Mouse (Mus musculus) heart, postnatal 4 days (tissue): ENCODE measurements around the gene Xpnpep1. TPM values are rescaled to one million over a fixed set of nuclear protein-coding genes. Genes with fewer than 3 reads are reported as not detected.
A peak's percentile ranks its signal among the peaks of the same experiment; 100 is the strongest.

Source experiments
- DNase-seq: peaks from one replicate; pipeline ENCODE4 v3.0.0; 2021
- total RNA-seq, 2 experiments: library from RNA; stranded (reverse); gene quantifications; 2 replicates each; pipeline ENCODE4 v1.2.3; 2021

The Xpnpep1 gene
- 100 to 1,000 TPM; 156 to 158 TPM for total RNA-seq

DNA sequence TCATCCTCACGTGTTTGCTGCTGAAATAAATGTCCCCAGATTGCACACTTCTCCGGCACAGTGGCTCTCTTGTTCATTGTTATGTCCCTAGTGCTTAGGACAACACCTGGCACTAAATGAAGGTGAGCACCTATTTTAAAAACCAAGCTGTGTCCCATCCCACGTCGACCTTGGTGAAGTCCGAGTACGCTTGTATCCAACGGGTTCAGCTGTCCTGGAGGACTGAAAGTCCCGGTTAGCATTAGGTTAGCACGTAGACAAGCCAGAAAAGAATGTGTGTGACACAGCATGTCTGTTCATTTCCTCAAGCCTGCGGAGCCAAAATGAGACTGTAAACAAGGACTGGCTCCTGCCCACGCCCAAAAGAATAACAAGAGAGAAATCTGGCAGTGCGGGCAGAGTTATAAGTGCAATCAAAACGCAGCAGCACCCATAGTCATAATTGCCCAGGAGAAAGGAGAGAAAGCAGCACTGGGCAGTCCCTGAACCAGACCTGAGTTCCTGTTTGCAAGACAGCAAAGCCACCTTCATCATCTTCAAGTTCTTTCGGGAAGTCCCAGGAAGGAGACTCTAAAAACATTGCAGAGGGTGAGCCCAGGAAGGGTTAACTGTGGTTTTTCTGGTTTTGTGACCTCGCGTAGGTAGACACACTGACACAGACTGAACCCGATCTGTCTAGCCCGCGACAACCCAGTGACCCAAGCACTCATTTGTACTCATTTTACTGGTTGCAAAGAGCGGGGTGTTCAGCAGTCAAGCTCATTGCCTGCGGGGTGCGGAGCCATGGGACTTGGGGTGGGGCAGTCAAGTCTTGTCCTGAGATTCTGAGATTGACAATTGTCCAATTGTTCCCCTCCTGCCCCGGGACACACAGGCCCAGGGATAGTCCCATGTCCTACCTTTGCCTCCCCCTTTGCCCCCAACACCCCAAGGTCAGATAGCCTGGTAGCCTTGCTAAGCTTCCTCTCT lies at the start of gene Xpnpep1:
Gene Xpnpep1 (minus strand): TSS at position 51 of the 969 bp plus-strand sequence.
- DNase-seq: no peak

DNA sequence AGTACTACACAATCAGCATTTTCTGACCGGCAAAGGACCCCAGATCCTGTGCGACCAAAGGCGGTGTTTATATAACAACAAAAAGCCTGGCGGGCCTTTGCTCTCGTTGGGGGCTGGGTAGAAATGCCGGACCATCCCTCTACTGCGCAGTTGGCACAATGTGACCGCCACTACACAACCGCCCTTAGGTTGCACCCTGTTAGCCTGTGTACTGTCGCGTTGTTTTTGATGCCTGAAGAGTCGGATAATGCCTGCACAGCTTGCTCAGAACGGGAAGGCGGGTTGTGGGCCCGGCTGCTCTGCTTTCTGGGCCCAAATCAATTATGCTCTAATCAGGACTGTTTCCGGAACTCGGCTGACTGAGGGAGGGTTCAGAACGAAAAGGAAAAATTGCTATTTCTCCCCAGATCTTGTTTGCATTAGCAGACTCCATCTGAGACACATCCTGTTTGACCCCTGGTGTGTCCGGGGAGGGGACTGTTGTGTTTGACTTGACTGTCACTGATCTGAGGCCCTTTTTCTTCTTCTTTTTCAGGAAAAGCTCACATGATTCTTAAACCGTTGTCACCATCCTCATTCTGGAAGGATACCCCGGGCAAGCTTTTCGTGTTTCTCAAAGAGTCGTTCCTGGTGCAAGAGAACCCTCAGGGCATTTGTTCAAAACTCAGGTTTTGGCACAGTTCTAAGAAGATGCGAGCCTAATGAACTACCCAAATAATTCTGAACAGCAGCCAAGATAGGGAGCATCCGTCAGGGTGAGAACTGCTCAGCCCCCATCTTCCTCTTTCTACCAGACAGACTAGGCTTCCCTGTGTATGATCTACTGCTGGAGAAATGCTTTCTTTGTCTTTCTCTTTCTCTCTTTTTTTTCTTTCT lies 47.5 kb upstream of the Xpnpep1 start:
- peak; percentile 36 for DNase-seq

DNA sequence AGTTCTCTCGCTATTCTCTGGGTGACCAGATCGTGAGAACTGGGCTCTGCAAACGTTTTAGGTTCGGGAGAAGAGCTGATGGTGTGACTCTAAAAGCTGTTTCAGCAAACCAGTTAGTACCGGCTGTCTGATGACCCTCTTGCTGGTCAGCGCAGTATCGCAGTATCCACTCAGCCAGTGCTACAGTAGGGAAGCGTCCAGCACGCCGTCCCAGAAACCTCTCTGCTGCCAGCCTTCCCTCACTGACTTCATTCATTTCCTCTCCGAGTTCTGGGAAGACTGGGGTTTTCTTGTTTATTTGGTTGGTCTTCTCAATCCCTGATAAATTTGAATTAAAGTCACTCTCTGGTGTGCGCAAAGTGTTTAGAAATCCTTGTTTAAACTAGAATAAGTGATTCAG lies 46.8 kb upstream of the Xpnpep1 start:
- DNase-seq: peak; percentile 43

DNA sequence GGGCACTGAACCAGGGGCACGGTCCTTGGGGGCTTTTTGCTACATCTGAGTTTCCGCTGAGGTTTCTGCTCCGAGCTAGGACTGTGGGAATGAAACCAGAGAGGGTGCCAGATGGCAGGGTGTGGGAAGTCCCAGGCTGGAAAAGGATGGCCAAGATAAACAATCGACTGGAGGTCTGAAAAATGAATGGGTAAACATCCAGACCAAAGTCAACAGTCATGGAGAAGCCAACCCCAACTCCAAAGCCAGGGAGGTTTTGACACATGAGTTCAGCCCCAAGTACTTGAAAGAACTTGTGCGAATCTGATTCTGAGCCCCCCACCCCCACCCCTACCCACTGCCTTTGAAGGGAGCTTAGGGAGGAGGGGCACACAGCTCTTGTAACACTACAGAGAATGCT lies 44.7 kb upstream of the Xpnpep1 start:
- peak; percentile 51 for DNase-seq

DNA sequence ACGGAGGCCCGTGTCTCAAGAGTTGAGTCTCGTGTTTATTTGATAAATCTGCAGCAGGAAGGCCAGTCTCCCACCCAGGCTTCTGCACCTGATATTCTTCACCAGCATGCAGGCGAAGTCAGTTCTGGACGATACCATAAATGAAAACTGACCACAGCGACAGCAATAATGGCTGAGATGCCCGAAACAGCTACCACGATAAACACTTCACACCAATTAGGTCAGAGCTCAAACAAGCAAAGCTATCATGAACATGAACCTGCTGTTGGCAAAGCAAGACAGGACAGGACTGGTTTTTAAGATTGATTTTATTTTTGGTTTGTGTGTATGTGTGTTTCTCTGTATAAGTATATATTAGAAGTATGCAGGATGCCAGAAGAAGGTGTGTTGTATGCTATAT lies 42.8 kb upstream of the Xpnpep1 start:
- no peak for DNase-seq

DNA sequence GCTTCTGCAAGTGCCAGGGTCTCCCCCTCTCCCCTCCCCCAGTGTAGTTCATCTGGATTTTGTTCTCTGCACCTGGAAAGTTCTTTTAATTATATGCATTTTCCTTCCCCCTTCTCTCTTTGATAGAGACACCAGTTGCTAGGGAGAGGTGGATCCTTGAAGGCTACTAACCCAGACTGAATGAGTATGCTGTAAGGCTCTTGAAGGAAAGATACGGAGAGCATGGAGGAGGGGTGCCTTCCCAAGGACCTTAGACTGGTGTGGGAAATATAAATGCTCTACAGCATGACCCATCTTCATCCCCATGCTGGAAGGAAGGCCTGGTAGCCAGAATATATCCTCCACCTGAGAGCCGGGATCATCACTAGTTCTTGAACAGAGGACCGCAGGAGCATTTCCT lies 41.3 kb upstream of the Xpnpep1 start:
- DNase-seq: no peak

DNA sequence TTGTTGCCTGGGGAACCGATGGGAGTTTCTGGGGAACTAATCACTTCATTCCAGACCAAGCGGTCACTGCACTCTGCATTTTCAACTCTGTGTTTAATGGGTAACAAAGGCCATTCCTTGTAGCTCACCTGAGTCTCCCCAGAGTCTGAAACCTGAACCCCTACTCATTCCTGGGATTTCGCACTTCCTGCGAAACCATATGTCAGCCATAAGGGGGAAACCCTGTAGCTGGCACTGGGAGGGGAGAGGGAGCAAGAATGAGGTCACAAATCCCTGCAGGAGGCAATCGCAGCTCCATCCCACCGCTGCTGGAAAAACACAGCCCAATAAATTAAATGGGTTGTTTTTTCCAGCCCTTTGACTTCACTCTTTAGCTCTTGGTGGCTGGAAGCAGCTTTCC lies 40.9 kb upstream of the Xpnpep1 start:
- DNase-seq: no peak

DNA sequence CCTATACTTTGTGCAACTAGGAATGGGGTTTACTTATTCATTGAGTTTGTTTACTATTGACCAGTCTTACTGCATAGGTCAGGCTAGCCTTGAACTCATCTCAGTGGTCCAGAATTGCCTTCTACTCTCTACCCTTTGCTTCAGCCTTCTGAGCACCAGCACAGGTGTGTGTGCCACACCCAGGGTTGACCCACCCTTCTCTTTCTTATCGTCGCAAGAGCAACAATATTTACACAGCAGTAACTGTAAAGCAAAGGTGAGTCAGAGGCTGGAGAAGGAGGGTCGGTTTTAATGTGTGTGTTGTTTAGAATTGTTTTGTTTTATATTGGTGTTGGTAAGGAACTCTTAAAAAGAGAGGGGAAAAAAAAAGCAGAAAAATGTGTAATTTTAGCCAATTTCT lies 40.5 kb upstream of the Xpnpep1 start:
- no peak for DNase-seq

DNA sequence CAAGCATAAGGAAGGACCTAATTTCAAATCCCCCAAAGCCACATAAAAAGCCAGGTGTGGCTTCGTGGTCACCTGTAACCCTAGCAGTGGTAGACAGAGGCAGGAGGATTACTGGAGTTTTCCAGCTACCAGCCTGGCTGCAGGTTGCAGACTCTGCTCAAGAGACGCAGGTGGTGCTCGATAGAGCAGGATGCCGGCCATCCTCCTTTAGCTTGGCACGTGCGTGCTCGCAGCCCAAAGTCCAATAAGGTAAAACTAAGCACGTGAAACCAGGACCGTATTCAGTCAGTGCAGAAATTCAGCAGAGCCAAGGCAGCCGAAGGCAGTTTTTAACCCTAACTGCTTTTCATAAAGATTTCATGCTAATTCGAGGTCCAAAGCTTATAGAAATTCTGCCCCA lies 40.0 kb upstream of the Xpnpep1 start:
- no peak for DNase-seq

DNA sequence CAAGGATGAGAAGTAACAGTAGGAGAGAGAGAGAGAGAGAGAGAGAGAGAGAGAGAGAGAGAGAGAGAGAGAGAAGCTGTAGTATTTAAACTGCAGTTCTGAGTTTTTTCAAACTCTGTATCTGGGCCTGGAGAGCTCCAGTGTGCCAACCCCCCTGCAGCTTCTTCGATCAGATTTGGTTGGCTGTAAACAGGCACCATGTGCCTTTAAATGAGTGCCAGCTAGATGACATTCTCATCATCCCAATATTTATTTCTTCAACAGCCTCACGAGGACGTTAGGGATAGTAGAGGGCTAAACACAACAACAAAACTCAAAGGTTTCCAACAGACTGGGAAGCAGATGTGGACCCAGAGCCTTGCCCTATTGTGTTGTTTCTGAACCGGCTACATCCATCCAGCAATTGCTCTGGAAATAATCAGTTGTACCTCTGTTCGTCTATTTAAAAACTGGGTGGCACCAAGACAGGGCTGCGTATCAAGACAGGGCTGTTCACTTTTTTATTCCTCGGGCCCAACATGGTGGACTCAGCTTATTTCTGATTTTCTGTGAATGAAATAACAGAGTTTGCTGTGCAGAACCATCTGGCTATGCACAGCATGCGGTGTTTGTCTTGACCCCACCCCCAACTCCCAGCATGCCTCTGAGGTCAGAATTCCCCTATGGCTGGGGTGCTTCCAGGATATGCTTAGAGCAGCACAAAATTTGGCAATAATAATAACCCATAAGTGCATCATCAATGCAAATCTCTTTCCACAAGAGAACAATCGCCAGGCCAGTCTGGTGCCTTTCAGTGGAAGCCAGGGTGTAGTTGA lies 38.5 kb upstream of the Xpnpep1 start:
- no peak for DNase-seq

DNA sequence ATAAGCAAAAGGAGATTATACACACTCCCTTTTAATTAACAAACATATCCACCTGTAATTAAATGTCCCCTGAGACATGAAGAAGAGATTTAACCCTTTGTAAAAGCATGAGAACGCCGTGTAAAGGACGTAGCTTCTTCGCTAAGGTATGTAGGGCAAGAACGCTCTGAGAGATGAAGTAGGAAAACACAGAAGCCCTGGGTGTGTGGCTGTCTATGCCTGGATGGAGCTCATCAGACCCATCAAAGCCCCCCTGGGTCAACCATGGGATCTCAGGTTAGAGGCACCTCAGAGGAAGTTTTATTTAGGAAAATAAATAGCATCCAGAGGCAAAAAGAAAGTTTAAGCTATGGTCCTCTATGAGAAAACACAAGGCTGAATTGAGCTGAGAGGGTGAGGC lies 37.3 kb upstream of the Xpnpep1 start:
- no peak for DNase-seq

DNA sequence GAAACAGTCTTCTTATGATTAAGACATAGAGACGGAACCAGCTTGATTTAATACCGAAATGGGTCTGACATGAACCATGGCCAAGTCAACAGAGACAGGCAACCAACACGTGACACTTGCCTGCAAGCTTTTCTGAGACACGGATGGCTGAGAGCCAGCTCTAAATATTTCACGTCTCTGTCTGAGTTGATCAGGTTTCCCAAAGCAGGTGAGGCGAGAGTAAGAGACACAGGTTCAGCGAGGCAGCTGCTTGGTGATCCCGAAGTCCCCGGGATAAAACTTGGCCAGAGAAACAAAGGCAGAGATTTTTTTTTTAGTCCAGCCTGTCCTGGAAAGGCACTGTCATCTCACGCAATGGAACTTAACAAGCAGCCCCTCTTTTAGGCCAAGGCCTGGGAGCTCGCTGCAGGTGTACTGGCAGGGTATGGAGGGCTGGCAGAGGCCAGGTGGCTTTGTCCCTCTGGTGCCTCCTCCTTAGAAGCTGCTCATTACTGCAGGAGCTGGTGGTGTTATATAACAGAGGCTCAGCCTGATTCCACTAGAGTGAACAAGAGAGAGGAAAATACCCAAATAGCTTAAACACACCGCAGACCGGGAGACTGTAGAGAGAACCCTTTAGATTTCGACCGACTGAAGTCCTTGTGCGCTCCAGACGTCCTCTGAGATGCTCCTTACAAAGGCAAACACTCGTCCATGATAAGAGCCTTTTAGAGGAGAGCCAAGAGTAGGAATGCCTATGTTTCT lies 36.4 kb upstream of the Xpnpep1 start:
- DNase-seq: peak; percentile 42

DNA sequence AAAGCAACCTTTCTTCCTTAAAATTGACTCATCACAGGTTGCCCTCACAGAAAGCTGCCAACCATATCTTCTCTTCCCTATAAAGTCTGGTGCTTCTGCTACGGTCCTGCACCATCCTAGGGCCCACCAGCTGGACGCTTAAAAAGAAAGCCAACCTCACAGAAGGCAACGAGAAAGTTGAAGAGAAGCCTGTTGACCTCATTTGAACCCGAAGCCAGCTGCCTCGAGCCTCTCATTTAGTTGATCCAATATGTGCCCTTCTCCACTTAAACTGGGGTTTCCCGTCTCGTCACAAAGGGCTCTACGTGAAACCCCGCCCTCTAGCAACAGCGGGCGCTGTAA lies 35.9 kb upstream of the Xpnpep1 start:
- DNase-seq: no peak

DNA sequence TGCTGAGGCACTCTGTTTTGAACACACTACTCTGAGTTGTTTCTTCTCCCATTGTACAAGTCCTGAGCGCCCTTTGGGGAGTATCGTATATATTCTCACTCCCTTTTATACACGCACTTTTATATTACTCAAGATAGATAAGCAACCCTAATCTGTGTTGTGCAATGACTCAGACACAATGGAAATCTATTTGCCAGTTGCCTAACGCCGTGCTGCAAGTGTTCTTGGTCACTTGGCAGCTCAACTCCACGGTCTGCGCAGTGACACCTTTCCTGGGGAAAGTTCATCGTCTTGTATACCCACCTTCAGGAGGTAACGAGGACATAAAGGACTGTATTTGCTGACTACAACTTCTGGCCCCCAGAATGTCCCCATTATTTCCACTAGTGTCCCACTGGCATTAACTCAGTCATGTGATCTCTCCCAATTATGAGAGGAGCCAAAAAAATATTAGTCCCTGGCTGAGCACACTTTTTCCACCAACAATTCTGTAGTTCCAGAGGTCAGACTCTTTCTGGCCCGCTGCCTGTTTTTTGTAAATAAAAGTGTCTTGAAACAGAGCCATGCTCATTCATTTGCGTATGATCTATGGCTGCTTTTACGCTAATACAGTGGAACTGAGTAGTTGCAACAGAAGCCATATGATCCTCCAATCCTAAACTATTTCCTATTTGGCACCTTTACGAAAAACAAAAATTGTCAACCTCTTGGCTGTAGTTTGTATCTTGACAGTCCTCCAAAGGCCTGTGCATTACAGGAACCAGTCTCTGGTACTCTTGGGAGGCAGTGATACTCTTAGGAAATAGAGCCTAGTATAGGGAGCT lies 35.1 kb upstream of the Xpnpep1 start:
- DNase-seq: peak; percentile 55

DNA sequence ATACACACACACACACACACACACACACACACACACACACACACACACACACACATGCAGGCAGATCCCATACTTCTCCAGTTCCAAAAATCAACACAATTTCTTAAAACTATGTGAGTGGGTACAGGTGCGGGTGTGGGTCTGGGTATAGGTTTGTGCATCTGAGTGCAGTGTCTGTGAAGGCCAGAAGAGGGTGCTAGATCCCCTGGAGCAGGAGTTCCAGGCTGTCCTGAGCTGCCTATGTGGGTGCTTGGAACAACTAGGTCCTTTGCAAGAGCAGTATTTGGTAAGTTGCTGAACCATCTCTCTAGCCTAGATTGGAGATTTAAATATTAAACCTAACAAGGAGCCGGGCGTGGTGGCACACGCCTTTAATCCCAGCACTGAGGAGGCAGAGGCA lies 33.5 kb upstream of the Xpnpep1 start:
- no peak for DNase-seq

DNA sequence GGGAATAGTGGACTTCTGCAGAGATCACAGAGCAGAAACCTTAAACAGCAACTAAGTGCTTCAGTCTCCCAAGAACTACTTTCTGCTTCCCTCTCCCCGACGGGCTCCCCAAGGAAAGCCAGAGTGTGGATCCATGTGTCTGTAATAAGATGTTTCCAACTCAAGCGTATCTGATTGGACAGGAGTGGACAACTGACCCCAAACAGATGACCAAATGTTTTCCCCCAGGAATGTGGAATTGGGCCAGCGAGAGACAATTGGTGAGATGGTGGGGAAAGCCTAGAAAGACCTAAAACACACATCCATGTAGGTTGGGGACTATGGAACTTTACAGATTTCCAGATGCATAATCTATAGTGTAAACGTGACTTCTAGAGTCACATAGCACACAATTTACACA lies 32.4 kb upstream of the Xpnpep1 start:
- DNase-seq: no peak

DNA sequence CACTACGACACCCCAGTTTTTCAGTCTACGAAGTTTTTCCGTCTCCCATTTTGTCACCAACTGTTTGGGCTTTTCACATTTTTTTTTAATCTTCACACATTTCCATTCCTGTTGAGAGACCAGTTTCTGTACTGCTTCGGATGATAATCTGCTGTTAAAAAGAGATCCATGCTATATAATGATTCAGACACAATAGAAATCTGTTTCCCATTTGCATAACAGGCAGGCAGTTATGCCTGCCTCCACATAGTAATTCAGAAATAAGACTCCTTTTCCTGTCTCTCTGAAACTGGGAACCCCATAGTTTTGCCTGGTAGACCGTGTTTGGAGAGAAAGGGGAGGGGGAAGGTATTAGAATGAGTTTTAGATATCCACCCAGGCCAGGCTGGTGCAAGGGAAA lies 31.6 kb upstream of the Xpnpep1 start:
- no peak for DNase-seq

DNA sequence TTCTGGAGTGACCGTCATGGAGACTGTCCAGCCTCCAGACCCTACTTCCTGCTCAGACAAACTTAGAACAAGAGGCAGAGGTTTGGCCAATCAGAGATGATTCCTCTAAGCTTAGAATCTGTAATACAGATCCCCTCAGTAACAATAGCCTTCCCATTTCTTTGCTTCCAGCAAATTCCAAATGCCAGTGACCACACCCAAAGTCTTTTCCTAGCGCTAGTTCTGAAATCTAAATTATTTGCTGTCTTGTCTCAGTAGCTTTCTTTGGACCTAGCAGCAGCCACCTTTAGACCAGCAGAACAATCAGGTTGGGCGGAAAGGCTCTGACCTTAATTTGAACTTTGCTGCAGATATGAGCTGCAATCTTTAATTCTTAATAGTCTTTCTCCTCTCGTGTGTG lies 30.9 kb upstream of the Xpnpep1 start:
- DNase-seq: no peak

DNA sequence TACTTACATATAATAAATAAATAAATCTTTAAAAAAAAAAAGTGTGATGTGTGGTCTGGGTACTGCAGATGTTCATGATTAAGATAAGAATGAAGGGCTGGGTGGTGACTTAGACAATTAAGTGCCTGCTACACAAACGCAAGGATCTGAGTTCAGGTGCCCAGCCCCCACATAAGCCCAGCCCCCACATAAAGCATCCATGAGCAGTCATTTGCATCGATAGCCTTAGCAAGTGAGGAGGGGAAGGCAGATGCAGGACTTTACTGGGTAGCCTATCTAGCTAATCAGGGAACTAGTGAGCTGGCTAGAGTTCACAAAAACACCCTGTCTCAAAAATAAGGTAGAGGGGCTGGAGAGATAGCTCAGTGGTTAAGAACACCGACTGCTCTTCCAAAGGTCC lies 29.4 kb upstream of the Xpnpep1 start:
- DNase-seq: no peak

DNA sequence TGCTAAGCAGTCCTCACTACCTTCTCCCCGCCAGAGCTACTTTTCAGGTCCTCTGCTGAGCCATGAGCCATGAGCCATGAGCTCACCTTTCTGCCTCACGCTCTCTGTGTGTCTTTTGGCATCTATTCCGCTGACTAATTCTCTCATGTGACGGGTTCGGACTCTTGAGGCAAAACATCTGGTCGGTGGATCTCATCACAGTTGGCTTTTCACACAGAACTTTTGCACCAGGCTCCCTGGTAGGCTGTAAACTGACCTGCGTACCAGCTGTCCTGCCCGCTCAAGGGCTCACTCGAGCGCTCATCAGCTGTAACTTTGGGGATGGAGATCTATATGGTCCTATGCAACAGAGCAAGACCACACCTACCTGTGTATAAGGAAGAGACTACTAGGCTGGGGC lies 26.9 kb upstream of the Xpnpep1 start:
- DNase-seq: peak; percentile 57

DNA sequence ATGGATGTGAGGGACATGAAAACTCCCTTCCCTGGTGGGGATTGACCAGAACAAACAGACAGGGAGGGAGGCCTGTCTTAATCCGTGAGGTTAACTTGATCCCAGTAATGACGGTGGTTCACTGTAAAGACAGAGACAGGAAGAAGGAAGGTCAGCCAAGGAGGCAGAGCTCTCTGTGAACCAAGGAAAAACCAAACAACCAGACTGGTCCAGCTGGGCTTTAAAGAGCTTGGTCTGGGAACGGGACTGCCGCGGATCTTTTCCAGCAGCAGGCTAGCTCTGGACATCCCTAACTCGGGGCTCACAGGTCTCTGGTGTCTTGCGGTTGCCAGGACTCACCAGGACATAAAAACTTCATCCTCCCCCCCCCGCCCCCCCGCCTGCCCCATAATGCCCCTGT lies 26.5 kb upstream of the Xpnpep1 start:
- DNase-seq: no peak
